Mouse (Mus musculus): ENCODE data around the gene Krt80.

DNA sequence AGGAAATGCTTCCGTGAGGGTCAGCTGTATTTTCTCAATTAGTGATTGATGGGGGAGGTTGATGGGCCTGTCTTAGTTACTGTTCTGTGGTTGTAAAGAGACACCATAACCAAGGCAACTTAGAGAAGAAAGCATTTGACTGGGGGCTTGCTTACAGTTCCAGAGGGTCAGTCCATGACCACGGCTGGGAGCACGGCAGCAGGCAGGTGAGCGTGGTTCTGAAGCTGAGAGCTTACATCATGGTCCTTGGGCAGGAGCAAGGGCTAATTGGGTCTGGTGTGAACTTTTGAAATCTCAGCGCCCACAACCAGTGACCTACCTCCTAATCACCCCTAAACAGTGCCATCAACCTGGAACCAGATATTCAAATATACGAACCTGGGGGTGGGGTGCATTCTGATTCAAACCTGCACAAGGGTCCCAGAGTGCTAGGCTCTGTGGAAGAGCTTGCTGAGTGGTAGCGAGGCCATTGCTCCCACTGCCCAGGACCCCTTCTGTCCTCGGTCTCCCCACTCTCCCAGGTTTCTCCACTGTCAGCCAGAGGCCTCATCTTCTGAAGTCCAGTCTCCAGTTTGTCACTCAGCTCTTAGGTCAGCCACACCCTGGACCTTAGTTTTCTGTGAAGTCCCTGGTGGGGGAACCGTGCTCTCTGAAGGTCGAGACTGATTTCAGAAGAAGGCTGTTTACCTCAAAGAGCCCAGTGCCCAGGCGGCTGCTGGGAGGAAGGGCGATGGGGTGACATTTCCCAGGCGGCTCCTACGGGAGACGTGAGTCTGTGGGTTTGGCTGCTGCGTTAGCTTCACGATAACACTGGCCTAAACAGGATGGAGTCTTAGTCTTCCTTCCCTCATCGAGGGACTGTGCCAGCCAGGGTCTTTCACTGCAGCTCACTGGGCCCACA is 52.8 kb downstream of the Krt80 start:
- TF ChIP-seq POLR2A (IDR thresholded peaks at IDR 0.05; ENCODE audit: insufficient read depth, low read length) (no peak), CTCF (IDR thresholded peaks at IDR 0.05; ENCODE audit: low read depth, low read length) (no peak), EP300 (IDR thresholded peaks at IDR 0.05; ENCODE audit: insufficient read depth, low read depth, low read length) (no peak)
